In the genomic region with DNA sequence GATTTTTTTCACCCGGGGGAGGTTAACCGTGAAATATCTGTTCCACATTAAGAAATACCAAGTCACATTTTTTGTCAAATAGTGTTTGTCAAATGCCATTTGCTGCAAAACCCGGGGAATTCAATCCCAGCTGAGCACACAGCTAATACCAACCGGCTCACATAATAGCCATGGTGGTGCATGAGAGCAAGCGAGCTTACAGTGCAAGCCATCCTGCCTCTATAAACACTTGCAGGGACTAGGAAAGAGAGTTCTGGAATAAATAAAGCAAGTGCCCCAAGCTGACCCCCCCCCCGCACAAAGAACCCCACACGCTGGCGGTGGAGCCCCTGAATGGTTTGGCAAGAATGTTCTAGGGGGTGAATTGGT, we compare ENCODE assay signal across 8 mouse cellular contexts. TPM values are rescaled to one million over a fixed set of nuclear protein-coding genes. Genes with fewer than 3 reads are reported as not detected.
DNase-seq lines count a peak whose midpoint lies in the region; ATAC-seq and TF ChIP-seq lines count a peak whose summit lies in the region.

No protein-coding gene starts in this region.

- H3K4me1 ChIP-seq in heart, embryonic 12.5 days (replicated peaks), result peaks cover 78% of the 10 kb centered on the region
- peaks cover 64% of the 10 kb centered on the region for H3K4me1 ChIP-seq in E14TG2a.4 (replicated peaks; ENCODE audit: low read depth, low read length)
- peaks cover 15% of the 10 kb centered on the region for H3K4me1 ChIP-seq in forebrain, postnatal 0 days (ENCODE audit: insufficient read depth)
- peaks cover 32% of the 10 kb centered on the region for H3K4me1 ChIP-seq in liver, embryonic 13.5 days (replicated peaks)

- no peak for DNase-seq in heart, postnatal 14 days
- no peak for DNase-seq in forebrain, postnatal 0 days
- DNase-seq in liver, embryonic 13.5 days, result no peak
- DNase-seq in gastrocnemius, postnatal 10 days, result no peak
- DNase-seq in adrenal gland, adult 18-20 months (ENCODE audit: low spot score in 2 of 2), result no peak

- ATAC-seq in heart, embryonic 12.5 days (ENCODE audit: insufficient number of reproducible peaks, low FRiP score), result no peak
- no peak for ATAC-seq in forebrain, postnatal 0 days
- no peak for ATAC-seq in liver, embryonic 13.5 days (ENCODE audit: low read depth)
- ATAC-seq in erythroid progenitor cell, adult 5-6 weeks (replicated peaks; ENCODE audit: low FRiP score, poor library complexity, severe bottlenecking), result no peak

- H3K9ac ChIP-seq in heart, embryonic 12.5 days, result peak overlapping the region; percentile 86
- H3K9ac ChIP-seq in forebrain, postnatal 0 days, result peak overlapping the region; percentile 28; the same call in 1 of the 2 replicates
- H3K9ac ChIP-seq in liver, embryonic 13.5 days, result no peak overlapping the region

- WGBS in heart, embryonic 12.5 days, result 8% methylated on average over 8 of the region's 8 CpGs
- WGBS in forebrain, postnatal 0 days, result 4% methylated on average over 8 of the region's 8 CpGs
- WGBS in liver, embryonic 13.5 days (ENCODE audit: insufficient replicate concordance), result 18% methylated on average over 8 of the region's 8 CpGs

- no peaks in the 10 kb centered on the region; the same call in 1 of the 2 replicates for H3K36me3 ChIP-seq in heart, embryonic 12.5 days
- no peaks in the 10 kb centered on the region for H3K36me3 ChIP-seq in E14TG2a.4 (ENCODE audit: insufficient read depth, low read length)
- H3K36me3 ChIP-seq in forebrain, postnatal 0 days (ENCODE audit: insufficient read depth), result no peaks in the 10 kb centered on the region
- no peaks in the 10 kb centered on the region for H3K36me3 ChIP-seq in liver, embryonic 13.5 days

- peaks cover 18% of the 10 kb centered on the region for H3K27me3 ChIP-seq in heart, embryonic 12.5 days (replicated peaks)
- peaks cover 84% of the 10 kb centered on the region for H3K27me3 ChIP-seq in E14TG2a.4 (ENCODE audit: insufficient read depth, low read length)
- peaks cover 37% of the 10 kb centered on the region for H3K27me3 ChIP-seq in forebrain, postnatal 0 days (ENCODE audit: insufficient read depth, low read length)
- peaks cover 76% of the 10 kb centered on the region for H3K27me3 ChIP-seq in liver, embryonic 13.5 days

- H3K27ac ChIP-seq in heart, embryonic 12.5 days (ENCODE audit: poor library complexity, severe bottlenecking), result peak overlapping the region; percentile 91
- peak overlapping the region; percentile 42 for H3K27ac ChIP-seq in forebrain, postnatal 0 days (ENCODE audit: low read depth, low read length)
- no peak overlapping the region for H3K27ac ChIP-seq in liver, embryonic 13.5 days

- H3K9me3 ChIP-seq in heart, embryonic 12.5 days (replicated peaks), result no peaks in the 10 kb centered on the region
- no peaks in the 10 kb centered on the region for H3K9me3 ChIP-seq in E14TG2a.4 (ENCODE audit: low read length)
- H3K9me3 ChIP-seq in forebrain, postnatal 0 days (ENCODE audit: low read length), result no peaks in the 10 kb centered on the region
- H3K9me3 ChIP-seq in liver, embryonic 13.5 days (replicated peaks), result no peaks in the 10 kb centered on the region

- TF ChIP-seq CTCF in E14TG2a.4 (conservative IDR thresholded peaks at IDR 0.05; ENCODE audit: low read length), result no peak
- no peak for TF ChIP-seq CTCF in forebrain, postnatal 0 days (IDR thresholded peaks at IDR 0.05; ENCODE audit: low read depth)

- H3K4me2 ChIP-seq in heart, embryonic 12.5 days, result peak overlapping the region; percentile 74
- H3K4me2 ChIP-seq in forebrain, postnatal 0 days (ENCODE audit: low read depth), result peak overlapping the region; percentile 42
- peak overlapping the region; percentile 19; the same call in 1 of the 2 replicates for H3K4me2 ChIP-seq in liver, embryonic 13.5 days

- intact Hi-C loops in heart, postnatal 14 days (cut with DNase I), result no loop called here

- peak overlapping the region; percentile 33 for H3K4me3 ChIP-seq in heart, embryonic 12.5 days
- H3K4me3 ChIP-seq in E14TG2a.4 (replicated peaks; ENCODE audit: low read length), result peak overlapping the region; percentile 14; the same call in 1 of the 2 replicates
- peak overlapping the region; percentile 16 for H3K4me3 ChIP-seq in forebrain, postnatal 0 days (ENCODE audit: low read depth, low read length)
- H3K4me3 ChIP-seq in liver, embryonic 13.5 days (replicated peaks), result no peak overlapping the region

RNA-seq across cellular contexts. Expression of gene Bmp7, which starts 5.7 kb away (rescaled TPM):
- 67.2 and 70.8 TPM in 2 replicates for polyA plus RNA-seq in heart, embryonic 12.5 days (2016; fragmentation: Nextera tagmentation; extraction: Ambion mirVana)
- total RNA-seq in heart, postnatal 14 days (2021), result 1 to 10 TPM; 1.7 to 2.6 TPM
- 17.2 and 21.9 TPM in 2 replicates for total RNA-seq in forebrain, postnatal 0 days (2014; rRNA removed)
- polyA plus RNA-seq in forebrain, postnatal 0 days (2015; fragmentation: Nextera tagmentation; extraction: Ambion mirVana), result 12.4 and 15.4 TPM in 2 replicates
- 2.2 and 2.6 TPM in 2 replicates for polyA plus RNA-seq in liver, embryonic 13.5 days (2015; fragmentation: Nextera tagmentation; extraction: Ambion mirVana)
- total RNA-seq in erythroid progenitor cell, adult 5-6 weeks (2015; ENCODE audit: low replicate concordance), result 0.36 TPM in 1 of 2 replicates, not detected in the other
- total RNA-seq in erythroid progenitor cell, adult 5-6 weeks (2017; ENCODE audit: low replicate concordance), result not detected in 2 replicates
- 1 to 10 TPM; 1.6 to 2.4 TPM for total RNA-seq in gastrocnemius, postnatal 10 days (2021)
- total RNA-seq in adrenal gland, adult 18-20 months (2021), result 10 to 100 TPM; 33.4 to 55.2 TPM

RNA-seq across cellular contexts. Expression of gene Spo11, which starts 43.1 kb away (rescaled TPM):
- polyA plus RNA-seq in heart, embryonic 12.5 days (2016; fragmentation: Nextera tagmentation; extraction: Ambion mirVana), result 0.26 and 0.30 TPM in 2 replicates
- under 1 TPM; 0.07 to 0.93 TPM for total RNA-seq in heart, postnatal 14 days (2021)
- 1.1 and 1.3 TPM in 2 replicates for total RNA-seq in forebrain, postnatal 0 days (2014; rRNA removed)
- 0.92 and 1.1 TPM in 2 replicates for polyA plus RNA-seq in forebrain, postnatal 0 days (2015; fragmentation: Nextera tagmentation; extraction: Ambion mirVana)
- 0.08 TPM in 1 of 2 replicates, not detected in the other for polyA plus RNA-seq in liver, embryonic 13.5 days (2015; fragmentation: Nextera tagmentation; extraction: Ambion mirVana)
- total RNA-seq in erythroid progenitor cell, adult 5-6 weeks (2015; ENCODE audit: low replicate concordance), result not detected in 2 replicates
- not detected in 2 replicates for total RNA-seq in erythroid progenitor cell, adult 5-6 weeks (2017; ENCODE audit: low replicate concordance)
- not detected for total RNA-seq in gastrocnemius, postnatal 10 days (2021)
- not detected for total RNA-seq in adrenal gland, adult 18-20 months (2021)

Comparison
In these comparisons a context has a peak if more than half of its experiments do, and no peak if none do; other contexts are left out.
1. H3K4me2 ChIP-seq: peak in every context shown above with its lines; median percentile 74 in heart, embryonic 12.5 days; 42 in forebrain, postnatal 0 days; 19 in liver, embryonic 13.5 days.